Mouse (Mus musculus): ENCODE results near the gene Ppil2.

GRCm38 (mm10) chr16:17124871-17125520 lies 13.9 kb upstream of the Ppil2 start, which contains the start of gene 2610318N02Rik:
- no peak for TF ChIP-seq GATA1 (IDR thresholded peaks at IDR 0.05; ENCODE audit: borderline replicate concordance, low read length)
- no peak for TF ChIP-seq FLI1 (IDR thresholded peaks at IDR 0.05; ENCODE audit: low read length)

Measured in megakaryocyte, embryonic 14.5 days (primary cell).